Mouse (Mus musculus): ENCODE results near the gene Eif4e2. TPM values are rescaled to one million over a fixed set of nuclear protein-coding genes. Genes with fewer than 3 reads are reported as not detected.

The Eif4e2 gene
- polyA plus RNA-seq, 1 experiment = 21.6 TPM

- no peaks in the 10 kb centered on the region for H3K4me1 ChIP-seq (ENCODE audit: control insufficient read depth, insufficient read depth, insufficient read length)
- no peak for DNase-seq (ENCODE audit: low read depth in 1 of 2, low spot score in 2 of 2)
- no peak for TF ChIP-seq CTCF (IDR thresholded peaks at IDR 0.05; ENCODE audit: extremely low read depth, insufficient read depth, insufficient read length, insufficient replicate concordance)
- no peak for TF ChIP-seq POLR2A (IDR thresholded peaks at IDR 0.05; ENCODE audit: low read depth, low read length)
- H3K27ac ChIP-seq (ENCODE audit: insufficient read depth, low read length) = no peak overlapping the region
- no peaks in the 10 kb centered on the region for H3K36me3 ChIP-seq (ENCODE audit: control insufficient read depth, insufficient read depth, low read length)
- no peak overlapping the region for H3K4me3 ChIP-seq (ENCODE audit: extremely low read depth, insufficient read depth, insufficient read length)
- no peaks in the 10 kb centered on the region for H3K27me3 ChIP-seq (ENCODE audit: control insufficient read depth, insufficient read depth, low read length)
- WGBS = 93% methylated on average over 10 of the region's 10 CpGs
These were observed 69.8 kb downstream of the Eif4e2 start for GRCm38 (mm10) chr1:87283410-87283960.

- no peak overlapping the region for H3K27ac ChIP-seq (ENCODE audit: insufficient read depth, low read length)
- no peaks in the 10 kb centered on the region for H3K4me1 ChIP-seq (ENCODE audit: control insufficient read depth, insufficient read depth, insufficient read length)
- H3K36me3 ChIP-seq (ENCODE audit: control insufficient read depth, insufficient read depth, low read length) = no peaks in the 10 kb centered on the region
- no peak for DNase-seq (ENCODE audit: low read depth in 1 of 2, low spot score in 2 of 2)
- no peaks in the 10 kb centered on the region for H3K27me3 ChIP-seq (ENCODE audit: control insufficient read depth, insufficient read depth, low read length)
- no peak overlapping the region for H3K4me3 ChIP-seq (ENCODE audit: extremely low read depth, insufficient read depth, insufficient read length)
- TF ChIP-seq CTCF (IDR thresholded peaks at IDR 0.05; ENCODE audit: extremely low read depth, insufficient read depth, insufficient read length, insufficient replicate concordance) = no peak
- TF ChIP-seq POLR2A (IDR thresholded peaks at IDR 0.05; ENCODE audit: low read depth, low read length) = no peak
- WGBS = 93% methylated on average over 2 of the region's 2 CpGs
These were observed 73.4 kb downstream of the Eif4e2 start for GRCm38 (mm10) chr1:87287105-87287504.

Other genes with a start within 250 kb of the Eif4e2 start
- not detected in 2 replicates for gene Alppl2, start 124.0 kb upstream of the Eif4e2 start, polyA plus RNA-seq (2012; rRNA removed)
- gene Alpi, start 112.3 kb upstream of the Eif4e2 start, polyA plus RNA-seq (2012; rRNA removed) = not detected in 2 replicates
- gene Akp3, start 88.9 kb upstream of the Eif4e2 start, polyA plus RNA-seq (2012; rRNA removed) = not detected in 2 replicates
- 0.39 and 0.76 TPM in 2 replicates for gene Ecel1, start 57.4 kb upstream of the Eif4e2 start, polyA plus RNA-seq (2012; rRNA removed)
- not detected in 2 replicates for gene Prss56, start 30.6 kb upstream of the Eif4e2 start, polyA plus RNA-seq (2012; rRNA removed)
- not detected in 2 replicates for gene Chrnd, start 23.3 kb upstream of the Eif4e2 start, polyA plus RNA-seq (2012; rRNA removed)
- gene Chrng, start 9.3 kb upstream of the Eif4e2 start, polyA plus RNA-seq (2012; rRNA removed) = not detected in 2 replicates
- 26.0 and 28.0 TPM in 2 replicates for gene Efhd1, start 50.4 kb downstream of the Eif4e2 start, polyA plus RNA-seq (2012; rRNA removed)
- gene Gigyf2, start 113.1 kb downstream of the Eif4e2 start, polyA plus RNA-seq (2012; rRNA removed) = 22.3 and 22.8 TPM in 2 replicates
- not detected in 2 replicates for gene Kcnj13, start 180.8 kb downstream of the Eif4e2 start, polyA plus RNA-seq (2012; rRNA removed)